Mouse (Mus musculus) brown adipose tissue, adult 24 weeks (tissue): ENCODE data around the gene Sfrp4. TPM values are rescaled to one million over a fixed set of nuclear protein-coding genes. Genes with fewer than 3 reads are reported as not detected.
"Not testable (repeated sequence)": the region's sequence is repeated elsewhere in the genome, so short reads cannot be mapped to it uniquely, and the experiment has no call there.

Source experiments
- H3K27ac ChIP-seq: fragments of 200-500 bp; replicated peaks from 2 replicates; pipeline ENCODE4 v1.5.1; 2012; ENCODE audit warnings: low read depth, mild to moderate bottlenecking, low read length
- H3K4me1 ChIP-seq: fragments of 200-500 bp; 2 replicates; pipeline ENCODE4 v1.6.1; 2012; ENCODE audit warnings: low read length, mixed read lengths; ENCODE audit not compliant: control insufficient read depth, insufficient read depth, insufficient read length
- H3K4me3 ChIP-seq: fragments of 200-500 bp; 2 replicates; pipeline ENCODE4 v1.5.1; 2012; ENCODE audit warnings: low read depth, mild to moderate bottlenecking, low read length, moderate library complexity; ENCODE audit not compliant: insufficient read depth
- polyA plus RNA-seq: library from polyadenylated mRNA; stranded (reverse); fragments of >200 nt; gene quantifications from 2 replicates; pipeline ENCODE4 v1.2.4, GENCODE M21; 2012; ENCODE audit not compliant: missing spikeins, insufficient read depth, insufficient read length

The Sfrp4 gene
- polyA plus RNA-seq = 0.63 and 2.9 TPM in 2 replicates

GRCm38 (mm10) chr13:19622573-19623227 lies at the start of gene Sfrp4:
Gene Sfrp4 (plus strand): TSS chr13:19623104.
- H3K4me1 ChIP-seq = peaks cover 2% of the 10 kb centered on the region; the same call in 1 of the 2 replicates
- no peak within 1 kb of the TSS for H3K27ac ChIP-seq
- H3K4me3 ChIP-seq = peak within 1 kb of the TSS; percentile 54

DNA sequence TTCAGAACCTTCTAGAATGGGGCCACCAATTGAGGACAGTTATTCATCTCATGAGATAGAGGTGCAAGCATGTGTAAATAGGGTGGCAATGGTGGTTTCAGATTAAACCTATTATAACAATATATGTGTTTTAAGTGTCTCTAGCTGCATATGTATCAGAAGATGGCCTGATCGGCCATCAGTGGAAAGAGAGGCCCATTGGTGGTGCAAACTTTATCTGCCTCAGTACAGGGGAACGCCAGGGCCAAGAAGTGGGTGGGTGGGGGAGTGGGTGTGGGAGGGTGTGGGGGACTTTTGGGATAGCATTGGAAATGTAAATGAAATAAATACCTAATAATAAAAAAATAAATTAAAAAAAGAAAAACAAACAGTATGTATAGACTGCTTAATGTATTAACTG lies 48.2 kb upstream of the Sfrp4 start:
- not testable (repeated sequence) for H3K4me1 ChIP-seq, H3K27ac ChIP-seq, H3K4me3 ChIP-seq

GRCm38 (mm10) chr13:19575947-19576346 lies 47.0 kb upstream of the Sfrp4 start:
- Histone ChIP-seq H3K27ac (no peak overlapping the region), H3K4me1 (no peaks in the 10 kb centered on the region), H3K4me3 (no peak overlapping the region)

- Histone ChIP-seq H3K4me3 (no peak overlapping the region), H3K4me1 (no peaks in the 10 kb centered on the region), H3K27ac (no peak overlapping the region)
These were observed 31.7 kb upstream of the Sfrp4 start for GRCm38 (mm10) chr13:19590996-19591759.

- Histone ChIP-seq H3K4me1 (no peaks in the 10 kb centered on the region), H3K4me3 (no peak overlapping the region), H3K27ac (no peak overlapping the region)
These were observed 27.8 kb upstream of the Sfrp4 start for GRCm38 (mm10) chr13:19595141-19595540.

- no peak overlapping the region for H3K4me3 ChIP-seq
- H3K4me1 ChIP-seq = no peaks in the 10 kb centered on the region
- H3K27ac ChIP-seq = no peak overlapping the region
These were observed 23.7 kb upstream of the Sfrp4 start for GRCm38 (mm10) chr13:19599242-19599641.

GRCm38 (mm10) chr13:19602531-19602930 lies 20.4 kb upstream of the Sfrp4 start:
- Histone ChIP-seq H3K4me1 (no peaks in the 10 kb centered on the region), H3K4me3 (no peak overlapping the region), H3K27ac (no peak overlapping the region)

DNA sequence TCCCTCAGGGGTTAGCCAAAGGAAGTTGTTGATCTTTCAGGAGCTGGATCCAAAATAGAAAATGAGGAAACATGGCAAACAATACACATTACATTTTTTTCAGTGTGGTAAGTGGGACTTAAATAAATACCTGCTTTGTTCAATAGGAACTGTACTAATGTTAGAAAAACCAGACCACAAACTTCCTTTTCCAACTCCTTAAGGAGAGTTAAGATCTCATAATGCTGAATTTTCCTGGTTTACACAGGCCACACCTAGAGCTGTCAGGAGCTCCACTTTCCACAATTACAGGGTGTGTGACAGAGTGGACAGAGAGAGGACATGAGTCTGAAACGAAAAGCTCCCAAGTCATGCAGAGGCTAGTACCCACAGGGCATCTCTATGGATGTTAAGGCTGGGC lies 19.2 kb upstream of the Sfrp4 start:
- Histone ChIP-seq H3K27ac (no peak overlapping the region), H3K4me1 (no peaks in the 10 kb centered on the region), H3K4me3 (no peak overlapping the region)

DNA sequence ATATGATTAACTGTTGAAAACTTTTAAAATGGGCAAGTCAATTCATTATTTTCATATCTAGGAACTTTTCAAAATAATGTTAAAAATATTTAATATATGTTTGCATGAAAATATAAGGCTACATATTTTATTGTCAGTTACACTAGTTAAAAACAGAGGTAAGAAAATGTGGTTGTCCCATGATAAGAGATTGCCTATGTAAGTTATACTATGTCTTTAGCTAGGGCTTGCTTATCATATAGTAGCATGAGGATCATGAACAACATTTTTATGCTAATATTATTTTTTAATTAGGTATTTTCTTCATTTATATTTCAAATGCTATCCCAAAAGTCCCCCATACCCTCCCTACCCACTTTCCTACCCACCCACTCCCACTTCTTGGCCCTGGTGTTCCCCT lies 18.0 kb upstream of the Sfrp4 start:
- no peak overlapping the region for H3K4me3 ChIP-seq
- no peaks in the 10 kb centered on the region for H3K4me1 ChIP-seq

GRCm38 (mm10) chr13:19608120-19608519 lies 14.8 kb upstream of the Sfrp4 start:
- Histone ChIP-seq H3K27ac (no peak overlapping the region), H3K4me3 (no peak overlapping the region), H3K4me1 (no peaks in the 10 kb centered on the region)

More for the DNA sequence above, 18.0 kb upstream of the Sfrp4 start:
- no peak overlapping the region for H3K27ac ChIP-seq

DNA sequence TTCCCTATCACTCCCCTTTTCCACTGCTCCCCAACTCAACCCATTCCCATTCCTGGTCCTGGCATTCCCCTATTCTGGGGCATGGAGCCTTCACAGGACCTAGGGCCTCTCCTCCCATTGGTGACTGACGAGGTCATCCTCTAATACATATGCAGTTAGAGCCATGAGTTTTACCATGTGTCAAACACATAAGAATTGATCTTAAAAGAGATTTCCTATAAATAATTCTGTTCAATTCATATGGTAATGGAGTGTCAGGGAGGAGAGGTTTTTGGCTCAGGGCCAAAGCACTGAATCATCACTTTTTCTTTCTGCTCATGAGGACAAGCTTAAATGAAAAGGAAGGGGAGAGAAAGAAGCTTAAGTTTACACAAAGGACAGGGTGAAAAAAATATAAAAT lies 10.6 kb upstream of the Sfrp4 start:
- H3K27ac ChIP-seq = no peak overlapping the region
- H3K4me1 ChIP-seq = no peaks in the 10 kb centered on the region
- no peak overlapping the region for H3K4me3 ChIP-seq

DNA sequence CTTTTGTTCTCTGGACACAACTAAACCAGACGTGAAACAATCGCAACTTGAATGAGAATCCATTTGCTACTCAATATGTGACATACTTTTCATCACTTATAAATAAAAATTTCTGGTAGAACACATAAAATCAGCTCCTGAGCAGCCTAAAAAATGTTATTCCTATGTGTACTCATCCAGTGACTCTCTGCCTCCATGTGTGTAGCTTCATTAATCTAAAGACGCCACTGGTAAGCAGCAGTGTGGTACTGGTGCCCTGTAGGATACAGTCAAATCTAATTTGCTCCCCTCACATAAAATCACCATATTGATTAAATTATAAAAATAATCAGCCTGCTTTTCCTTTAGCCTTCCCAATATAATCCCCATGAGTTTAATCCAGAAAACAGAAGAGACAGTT lies 9.9 kb upstream of the Sfrp4 start:
- Histone ChIP-seq H3K4me1 (no peaks in the 10 kb centered on the region), H3K27ac (no peak overlapping the region), H3K4me3 (no peak overlapping the region)

- Histone ChIP-seq H3K27ac (no peak overlapping the region), H3K4me1 (no peaks in the 10 kb centered on the region), H3K4me3 (no peak overlapping the region)
These were observed 9.5 kb upstream of the Sfrp4 start for GRCm38 (mm10) chr13:19613426-19613825.

- Histone ChIP-seq H3K27ac (no peak overlapping the region), H3K4me1 (no peaks in the 10 kb centered on the region), H3K4me3 (no peak overlapping the region)
These were observed 8.6 kb upstream of the Sfrp4 start for GRCm38 (mm10) chr13:19614311-19614710.

- no peak overlapping the region for H3K4me3 ChIP-seq
- no peaks in the 10 kb centered on the region for H3K4me1 ChIP-seq
- no peak overlapping the region for H3K27ac ChIP-seq
These were observed 4.8 kb upstream of the Sfrp4 start for GRCm38 (mm10) chr13:19618081-19618480.

GRCm38 (mm10) chr13:19618841-19619215 lies 4.1 kb upstream of the Sfrp4 start:
- peak overlapping the region; percentile 69 for H3K4me3 ChIP-seq
- H3K27ac ChIP-seq = no peak overlapping the region
- H3K4me1 ChIP-seq = peaks cover 2% of the 10 kb centered on the region; the same call in 1 of the 2 replicates
